Mouse (Mus musculus) lung, postnatal 36 days (tissue): ENCODE results near the gene Alkbh1.
"Not testable (repeated sequence)": the region's sequence is repeated elsewhere in the genome, so short reads cannot be mapped to it uniquely, and the experiment has no call there.

Source experiments
- DNase-seq: peaks from one replicate; pipeline ENCODE4 v3.0.0; 2022; ENCODE audit warnings: mixed read lengths

The Alkbh1 gene

DNA sequence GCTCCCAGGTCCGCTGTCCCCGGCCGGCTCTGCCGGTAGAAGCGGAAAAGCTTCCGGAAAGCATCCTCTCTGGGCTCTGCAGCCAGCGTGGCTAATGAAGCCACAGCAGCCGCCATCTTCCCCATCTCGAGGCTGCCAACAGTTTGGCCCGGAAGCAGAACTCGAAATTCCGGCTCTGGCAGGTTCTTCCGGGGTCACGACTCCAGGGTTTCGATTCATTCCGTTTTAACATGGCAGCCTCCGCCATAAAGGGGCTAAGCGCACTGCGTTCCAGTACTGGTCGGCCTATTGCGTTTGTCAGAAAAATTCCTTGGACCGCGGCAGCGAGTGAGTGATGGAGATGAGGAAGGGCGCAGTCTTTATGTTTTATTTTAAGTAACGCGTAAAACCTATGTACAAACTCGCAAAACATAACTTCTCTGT, at the start of gene Alkbh1, which contains the start of gene Slirp:
TSS of gene Alkbh1 (minus strand) at position 318 of the 423 bp plus-strand sequence.
TSS of gene Slirp (plus strand) at position 197 of the 423 bp plus-strand sequence.
- DNase-seq = peak; percentile 93

- not testable (repeated sequence) for DNase-seq
Measured at GRCm38 (mm10) chr12:87488683-87489082, 44.9 kb upstream of the Alkbh1 start.

- DNase-seq = not testable (repeated sequence)
Measured at GRCm38 (mm10) chr12:87482482-87482881, 38.7 kb upstream of the Alkbh1 start.

GRCm38 (mm10) chr12:87474756-87475155, 30.9 kb upstream of the Alkbh1 start:
- no peak for DNase-seq

- peak; percentile 97 for DNase-seq
Measured at GRCm38 (mm10) chr12:87471964-87472786, 28.4 kb upstream of the Alkbh1 start, which contains the start of gene Snw1. Gene Snw1 (minus strand): TSS chr12:87472274.

DNA sequence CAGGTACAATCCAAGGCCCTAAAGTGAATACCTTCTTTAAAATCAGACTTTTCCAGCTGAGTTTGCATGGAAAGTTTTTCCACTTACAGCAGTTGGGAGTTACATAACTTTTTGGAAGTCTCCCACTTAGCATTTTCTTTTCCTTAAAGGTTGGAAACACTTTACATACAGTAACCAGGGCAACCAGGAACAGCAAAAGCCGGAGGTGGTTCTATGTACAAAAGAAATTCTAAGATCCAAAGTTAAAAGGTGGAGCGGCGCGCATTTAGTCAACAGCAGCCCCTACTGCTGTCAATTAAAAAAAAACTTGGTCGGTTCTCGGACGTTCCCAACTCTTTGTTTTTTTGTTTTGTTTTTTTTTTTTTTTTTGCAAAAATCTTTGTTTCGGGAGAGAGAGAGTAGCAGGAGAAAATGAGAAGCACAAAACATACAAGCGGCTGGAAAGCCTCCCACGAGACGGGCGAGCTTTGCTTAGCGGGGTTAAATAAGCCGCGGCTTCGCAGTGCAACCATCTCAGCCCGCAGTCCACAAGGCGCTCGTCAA, 27.7 kb upstream of the Alkbh1 start:
- peak; percentile 53 for DNase-seq

GRCm38 (mm10) chr12:87470263-87471136, 26.7 kb upstream of the Alkbh1 start:
- peak; percentile 40 for DNase-seq

DNA sequence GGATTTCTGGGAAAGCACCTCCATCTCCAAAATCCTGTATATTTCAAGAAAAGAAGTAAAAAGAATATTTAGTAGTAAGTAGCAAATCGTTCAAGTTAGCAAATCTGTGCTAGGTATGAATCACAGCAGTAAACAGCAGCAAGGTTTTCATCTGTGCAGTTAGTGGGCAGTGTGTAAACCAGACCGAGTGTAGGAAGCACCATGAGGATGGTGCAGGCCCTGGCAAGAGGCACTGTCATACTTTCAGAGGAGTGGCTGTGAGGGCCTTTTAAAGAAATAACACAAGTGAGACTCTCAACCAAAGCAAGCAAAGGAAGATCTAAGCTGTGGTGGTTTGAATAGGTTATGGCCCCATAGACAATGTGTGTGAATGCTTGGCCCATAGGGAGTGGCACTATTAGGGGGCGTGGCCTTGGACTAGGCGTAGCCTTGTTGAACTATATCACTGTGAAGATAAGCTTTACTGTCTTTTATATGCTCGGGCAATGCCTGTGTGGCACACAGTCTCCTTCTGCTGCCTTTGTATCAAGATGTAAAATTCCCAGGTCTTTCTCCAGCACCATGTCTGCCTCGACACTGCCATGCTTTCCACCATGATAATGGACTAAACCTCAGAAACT, 21.0 kb upstream of the Alkbh1 start:
- DNase-seq = no peak

DNA sequence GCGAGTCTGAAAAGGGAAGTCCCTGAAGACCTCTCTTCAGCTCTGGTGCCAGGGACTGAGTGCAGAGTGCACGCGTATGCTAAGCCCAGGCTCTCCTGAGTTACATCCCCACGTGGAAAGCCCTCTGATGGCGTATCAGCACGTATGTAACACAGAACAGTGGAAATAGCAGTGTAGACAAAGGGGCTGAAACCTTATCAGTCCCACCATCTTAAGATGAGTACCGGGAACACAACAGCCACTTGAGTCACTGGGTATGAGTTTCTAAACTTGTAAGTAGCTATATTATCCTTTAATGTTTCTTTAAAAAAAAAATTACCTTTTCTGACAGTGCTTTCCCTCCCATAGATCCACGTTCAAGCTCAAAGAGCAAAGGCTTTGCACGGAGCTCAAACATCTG, 5.6 kb upstream of the Alkbh1 start:
- no peak for DNase-seq

- no peak for DNase-seq
Measured at GRCm38 (mm10) chr12:87444211-87444610, 394 bp upstream of the Alkbh1 start.

DNA sequence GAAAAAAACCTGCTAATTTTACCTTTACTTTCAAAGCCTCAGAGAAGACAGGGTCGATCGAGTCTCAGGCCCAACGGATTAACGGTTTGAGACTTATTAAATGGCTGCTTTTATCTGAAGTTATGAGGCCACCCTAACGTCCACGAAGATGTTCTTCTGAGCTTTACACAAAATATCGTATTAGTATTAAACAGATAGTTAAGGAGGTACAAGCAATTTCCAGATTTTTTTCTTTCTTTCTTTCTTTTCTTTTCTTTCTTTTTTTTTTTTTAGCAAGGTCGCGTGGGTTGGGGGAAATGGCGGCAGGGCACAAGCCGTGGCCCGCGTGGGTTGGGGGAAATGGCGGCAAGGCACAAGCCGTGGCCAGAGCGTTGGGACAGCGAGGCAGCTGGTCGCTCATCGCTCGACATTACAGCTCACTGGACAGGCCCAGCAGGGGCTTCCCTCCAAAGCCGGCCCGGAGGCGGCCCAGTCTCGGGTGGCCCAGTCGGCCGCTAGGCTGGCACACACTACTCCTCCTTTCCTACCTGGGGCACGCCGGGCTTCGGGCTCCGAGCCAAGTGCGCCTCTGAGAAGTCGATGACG, 610 bp downstream of the Alkbh1 start:
- DNase-seq = no peak

- DNase-seq = no peak
Measured at GRCm38 (mm10) chr12:87442177-87443114, 1.4 kb downstream of the Alkbh1 start.

- DNase-seq = no peak
Measured at GRCm38 (mm10) chr12:87428885-87429284, 14.9 kb downstream of the Alkbh1 start.

- no peak for DNase-seq
Measured at GRCm38 (mm10) chr12:87428295-87428694, 15.5 kb downstream of the Alkbh1 start.

- no peak for DNase-seq
Measured at GRCm38 (mm10) chr12:87426354-87427031, 17.3 kb downstream of the Alkbh1 start.

GRCm38 (mm10) chr12:87424516-87424915, 19.3 kb downstream of the Alkbh1 start:
- DNase-seq = no peak

DNA sequence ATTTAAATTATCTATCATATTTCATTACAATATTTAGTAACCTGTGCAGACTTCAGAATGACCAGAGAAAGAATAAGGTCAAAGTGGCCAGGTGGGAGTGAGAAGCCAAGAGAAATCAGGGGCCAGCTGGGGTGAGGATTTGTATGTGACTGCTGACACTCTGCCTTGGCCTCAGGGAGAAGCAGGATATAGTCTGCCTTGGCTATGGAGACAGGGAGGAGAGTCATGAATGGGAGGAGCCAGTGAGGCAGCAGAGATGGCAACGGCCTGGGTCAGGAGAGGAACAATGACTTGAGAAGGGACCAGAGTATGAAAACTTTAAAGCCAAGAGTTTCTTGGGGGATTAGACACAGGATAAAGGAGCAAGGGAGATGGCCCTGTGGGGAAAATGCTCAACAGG, 20.1 kb downstream of the Alkbh1 start:
- DNase-seq = no peak

DNA sequence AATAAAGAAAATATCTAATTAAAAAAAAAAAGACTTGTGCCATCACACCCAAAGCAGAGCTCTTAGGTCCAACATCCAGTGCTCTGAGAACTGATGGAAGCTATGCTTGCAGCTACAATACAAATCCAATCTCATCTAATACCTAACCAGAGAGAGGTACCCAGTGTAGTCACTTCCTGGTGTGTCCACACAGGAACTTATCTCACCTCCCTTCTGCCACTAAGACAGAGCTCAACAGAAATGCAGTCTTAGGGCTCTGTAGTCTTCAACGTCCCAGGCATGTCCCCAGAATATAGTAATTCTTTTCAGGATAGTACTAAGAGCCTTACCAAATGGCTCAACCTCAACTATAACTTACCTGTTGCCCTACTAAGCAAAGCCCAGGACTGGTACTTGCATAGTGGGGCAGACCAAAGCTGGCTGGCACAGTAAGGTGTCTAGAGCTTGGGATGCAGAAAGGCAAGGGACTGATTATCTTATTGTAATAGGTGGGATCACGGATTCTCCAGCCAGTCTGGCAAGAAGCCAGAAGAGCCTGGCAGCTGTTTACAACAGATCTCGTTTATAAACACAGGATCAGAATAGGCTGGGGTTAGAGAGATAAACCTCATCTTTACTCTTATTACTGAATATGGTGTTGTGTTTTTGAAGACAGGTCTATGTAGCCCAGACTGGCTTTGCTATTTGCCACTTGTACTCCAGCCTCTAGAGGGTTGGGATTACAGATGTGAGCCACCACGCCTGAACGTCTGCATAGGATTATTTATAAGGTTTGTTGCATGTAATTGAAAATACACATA, 21.9 kb downstream of the Alkbh1 start:
- peak; percentile 27 for DNase-seq

GRCm38 (mm10) chr12:87419974-87420485, 23.8 kb downstream of the Alkbh1 start:
- no peak for DNase-seq
